Mouse (Mus musculus) ES-Bruce4 (cell line): ENCODE results near the gene Ovol1. TPM values are rescaled to one million over a fixed set of nuclear protein-coding genes. Genes with fewer than 3 reads are reported as not detected.

Source experiments
- H3K27ac ChIP-seq: 2 replicates; pipeline ENCODE4 v1.5.1; 2012; ENCODE audit warnings: low read length, inconsistent platforms; ENCODE audit not compliant: insufficient read depth
- H3K27me3 ChIP-seq: 2 replicates; pipeline ENCODE4 v1.6.1; 2012; ENCODE audit warnings: mild to moderate bottlenecking, low read length, inconsistent platforms; ENCODE audit not compliant: control insufficient read depth, poor library complexity, insufficient read depth, severe bottlenecking
- H3K36me3 ChIP-seq: 2 replicates; pipeline ENCODE4 v1.6.1; 2012; ENCODE audit warnings: inconsistent platforms, mild to moderate bottlenecking, low read length, moderate library complexity; ENCODE audit not compliant: control insufficient read depth, poor library complexity, insufficient read depth, severe bottlenecking
- H3K4me1 ChIP-seq: one replicate; pipeline ENCODE4 v1.8.1; 2011; ENCODE audit warnings: low read length; ENCODE audit not compliant: control insufficient read depth, insufficient read depth
- H3K4me3 ChIP-seq: 2 replicates; pipeline ENCODE4 v1.5.1; 2011; ENCODE audit warnings: low read depth, mild to moderate bottlenecking, low read length
- H3K9ac ChIP-seq: 2 replicates; pipeline ENCODE4 v1.6.1; 2012; ENCODE audit warnings: low read depth, mild to moderate bottlenecking, inconsistent platforms; ENCODE audit not compliant: poor library complexity, severe bottlenecking
- H3K9me3 ChIP-seq: replicated peaks from 2 replicates; pipeline ENCODE4 v1.6.1; 2012; ENCODE audit warnings: mild to moderate bottlenecking, low read length, inconsistent platforms; ENCODE audit not compliant: control insufficient read depth, poor library complexity, insufficient read depth, severe bottlenecking
- CTCF ChIP-seq: IDR thresholded peaks from one replicate; pipeline ENCODE4 v1.8.1; 2011; ENCODE audit warnings: low read depth, low read length
- EP300 ChIP-seq: IDR thresholded peaks from 2 replicates; pipeline ENCODE4 v1.6.1; 2011; ENCODE audit warnings: low read depth, low read length; ENCODE audit not compliant: insufficient read depth
- POLR2A ChIP-seq: IDR thresholded peaks from one replicate; pipeline ENCODE4 v1.8.1; 2011; ENCODE audit warnings: low read length; ENCODE audit not compliant: insufficient read depth
- polyA plus RNA-seq: library from polyadenylated mRNA; stranded (reverse); fragments of >200 nt; gene quantifications from 2 replicates; pipeline ENCODE4 v1.2.4, GENCODE M21; 2011; ENCODE audit warnings: low read depth; ENCODE audit not compliant: missing spikeins, insufficient read depth, insufficient read length

Ovol1 gene
- polyA plus RNA-seq, 1 experiment = 0.46 TPM

DNA sequence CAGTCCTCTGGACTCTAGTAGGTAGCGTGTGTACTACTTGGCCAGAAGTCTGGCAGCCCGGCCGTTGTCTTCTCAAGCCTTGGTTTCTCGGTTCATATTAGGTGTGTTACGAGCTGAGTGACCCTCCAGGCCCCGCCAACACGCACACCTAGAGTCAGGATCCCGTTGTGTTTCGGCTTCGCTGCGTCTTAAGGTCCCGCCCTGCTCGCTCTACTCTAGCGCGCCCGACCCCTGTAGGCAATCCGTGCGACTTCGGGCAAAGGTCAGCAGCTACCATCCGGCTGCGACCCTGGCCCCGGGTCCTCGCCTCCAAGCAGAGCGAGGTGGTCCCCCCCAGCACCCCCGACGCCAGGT lies 6.7 kb upstream of the Ovol1 start:
- H3K27me3 ChIP-seq = no peaks in the 10 kb centered on the region
- no peaks in the 10 kb centered on the region for H3K9me3 ChIP-seq
- peak overlapping the region; percentile 78 for H3K4me3 ChIP-seq
- TF ChIP-seq CTCF (no peak), EP300 (no peak), POLR2A (no peak)
- 0 out of 2 replicates have a peak overlapping the region, but pooled peaks have one; percentile 17 for H3K27ac ChIP-seq
- H3K4me1 ChIP-seq = no peaks in the 10 kb centered on the region
- H3K9ac ChIP-seq = peak overlapping the region; percentile 61
- no peaks in the 10 kb centered on the region for H3K36me3 ChIP-seq

DNA sequence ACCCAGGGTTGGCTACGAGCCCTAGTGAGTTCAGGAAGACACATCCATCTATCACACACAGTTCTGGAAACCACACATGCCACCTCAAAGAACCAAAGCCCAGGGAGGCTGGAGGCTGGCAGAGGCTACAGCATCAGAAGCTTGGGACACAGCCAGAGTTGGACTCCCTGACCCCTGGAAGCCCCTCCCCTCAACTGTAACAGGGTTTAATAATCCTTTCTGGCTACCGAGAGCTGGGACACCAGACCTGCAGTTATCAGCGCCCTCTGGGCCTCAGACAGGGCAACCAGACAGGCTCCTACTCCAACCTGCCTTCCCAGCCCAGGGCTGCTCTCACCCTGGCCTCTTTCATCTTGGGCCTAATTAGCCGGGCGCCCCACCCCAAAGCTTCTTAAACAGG lies 5.9 kb upstream of the Ovol1 start:
- Histone ChIP-seq H3K9me3 (no peaks in the 10 kb centered on the region), H3K36me3 (no peaks in the 10 kb centered on the region), H3K4me1 (no peaks in the 10 kb centered on the region), H3K27me3 (no peaks in the 10 kb centered on the region), H3K27ac (no peak overlapping the region), H3K4me3 (no peak overlapping the region), H3K9ac (no peak overlapping the region; the same call in 1 of the 2 replicates)
- TF ChIP-seq EP300 = no peak
- TF ChIP-seq CTCF = no peak
- TF ChIP-seq POLR2A = no peak

DNA sequence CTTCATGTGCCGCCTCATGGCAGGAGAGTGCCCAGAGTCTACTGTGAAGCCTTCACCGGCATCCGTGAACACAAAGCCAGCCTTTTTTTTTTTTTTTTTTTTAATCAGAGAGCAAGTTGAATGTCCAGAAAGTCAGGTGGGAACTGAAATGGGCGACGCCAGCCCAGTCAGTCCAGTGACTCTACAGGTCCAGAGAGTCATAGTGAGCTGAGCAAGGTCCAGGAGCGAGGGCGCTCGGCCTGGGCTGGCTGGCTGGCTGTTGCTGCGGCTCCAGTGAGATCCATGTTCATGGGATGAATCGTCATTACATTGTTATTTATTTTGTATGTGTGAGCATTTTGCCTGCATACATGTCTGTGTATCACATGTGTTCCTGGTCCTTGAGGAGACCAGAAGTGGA lies 2.3 kb upstream of the Ovol1 start:
- Histone ChIP-seq H3K27ac (no peak overlapping the region), H3K36me3 (no peaks in the 10 kb centered on the region), H3K4me1 (no peaks in the 10 kb centered on the region), H3K9me3 (no peaks in the 10 kb centered on the region), H3K9ac (no peak overlapping the region), H3K27me3 (peaks cover 5% of the 10 kb centered on the region), H3K4me3 (no peak overlapping the region)
- TF ChIP-seq POLR2A = no peak
- TF ChIP-seq EP300 = no peak
- no peak for TF ChIP-seq CTCF

DNA sequence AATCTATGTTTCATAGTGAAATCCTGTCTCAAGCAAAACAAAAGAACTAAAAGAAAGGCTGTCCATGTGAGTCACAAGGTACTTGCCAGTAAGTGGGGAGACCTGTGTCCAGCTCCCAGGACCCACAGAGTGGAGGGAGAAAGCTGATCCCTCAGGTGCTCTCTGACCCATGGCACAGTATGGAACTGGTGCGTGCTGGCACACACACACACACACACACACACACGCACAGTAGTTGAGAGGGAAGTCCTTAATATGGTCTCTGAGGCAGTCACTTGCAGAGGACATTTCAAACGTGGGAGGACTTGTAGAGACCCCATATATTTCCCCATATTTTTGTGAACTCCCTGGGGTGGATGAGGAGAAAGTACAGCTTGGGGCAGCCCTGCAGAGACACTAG lies 1.4 kb upstream of the Ovol1 start:
- Histone ChIP-seq H3K4me3 (no peak overlapping the region), H3K9me3 (no peaks in the 10 kb centered on the region), H3K27me3 (peaks cover 5% of the 10 kb centered on the region), H3K27ac (no peak overlapping the region), H3K36me3 (no peaks in the 10 kb centered on the region), H3K9ac (no peak overlapping the region), H3K4me1 (no peaks in the 10 kb centered on the region)
- TF ChIP-seq CTCF (no peak), EP300 (no peak), POLR2A (no peak)

DNA sequence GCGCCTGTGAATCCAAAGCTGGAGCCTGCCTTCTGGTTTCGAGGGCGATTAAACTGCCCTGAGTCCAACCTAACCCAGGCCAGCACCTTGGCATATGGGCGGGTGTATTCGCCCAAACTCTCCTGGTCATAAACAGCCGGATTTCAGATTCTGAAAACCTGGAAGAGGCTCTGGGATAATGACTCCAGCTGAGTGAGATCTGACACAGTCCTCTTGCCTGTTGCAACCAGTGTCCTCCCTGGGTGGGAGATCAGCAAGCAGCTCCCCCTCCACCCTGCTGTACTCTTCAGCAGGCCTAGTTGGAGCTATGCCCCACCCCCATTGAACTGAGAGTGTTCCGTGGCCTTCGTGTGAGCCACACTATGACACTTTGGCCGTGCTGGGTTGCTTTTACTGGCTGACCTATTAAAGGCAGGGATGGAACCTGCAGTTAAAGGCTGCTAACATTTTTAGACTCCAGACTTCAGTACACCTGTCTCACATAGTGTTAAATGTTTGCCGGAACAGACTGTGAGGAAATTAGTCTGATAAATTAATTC lies 875 bp upstream of the Ovol1 start:
- Histone ChIP-seq H3K27ac (no peak overlapping the region), H3K9me3 (no peaks in the 10 kb centered on the region), H3K27me3 (peaks cover 5% of the 10 kb centered on the region), H3K9ac (peak overlapping the region; percentile 37; the same call in 1 of the 2 replicates), H3K4me1 (no peaks in the 10 kb centered on the region), H3K36me3 (no peaks in the 10 kb centered on the region), H3K4me3 (peak overlapping the region; percentile 56)
- TF ChIP-seq POLR2A = no peak
- TF ChIP-seq EP300 = no peak
- no peak for TF ChIP-seq CTCF

DNA sequence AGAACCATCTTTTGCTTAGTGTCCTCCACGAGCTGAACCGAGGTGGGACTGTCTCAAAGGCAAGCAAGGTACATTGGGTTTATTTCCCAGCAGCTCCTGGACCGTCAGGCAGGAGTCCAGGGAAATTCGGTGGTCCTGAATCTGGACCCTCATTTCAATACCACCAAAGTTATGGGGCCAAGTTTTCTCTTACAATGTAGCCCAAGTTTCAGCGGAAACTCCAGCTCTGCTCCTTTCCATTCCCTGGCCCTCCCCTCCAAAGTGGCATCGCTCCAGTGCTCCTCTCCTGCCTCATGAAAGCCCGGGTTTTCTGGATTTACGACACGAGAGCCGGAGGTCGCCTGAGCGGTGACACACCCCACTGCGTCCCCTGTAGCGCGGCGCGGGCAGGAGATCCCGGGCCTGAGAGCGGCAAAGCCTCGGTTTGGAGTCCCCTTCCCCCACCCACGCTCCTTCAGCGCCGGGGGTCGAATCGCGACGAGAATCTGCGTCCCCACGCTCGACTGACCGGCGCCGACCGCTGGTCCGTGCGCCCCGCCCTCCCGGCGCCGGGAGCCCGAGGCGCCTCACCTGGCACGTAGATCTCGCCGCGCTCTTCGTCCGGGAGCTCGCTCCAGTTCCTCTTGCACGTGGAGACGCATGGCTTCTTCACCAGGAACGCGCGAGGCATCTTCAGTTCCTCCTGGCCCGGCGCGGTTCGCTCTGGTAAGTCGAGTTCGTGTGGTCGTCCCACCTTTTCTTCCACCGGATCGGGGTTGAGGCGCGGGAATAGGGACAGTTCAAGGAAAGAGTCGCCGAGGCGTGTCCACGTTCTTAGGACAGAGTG lies 602 bp downstream of the Ovol1 start:
- TF ChIP-seq EP300 (no peak), POLR2A (no peak), CTCF (no peak)
- H3K36me3 ChIP-seq = no peaks in the 10 kb centered on the region
- H3K27me3 ChIP-seq = peaks cover 5% of the 10 kb centered on the region

More for the DNA sequence above, 602 bp downstream of the Ovol1 start:
- Histone ChIP-seq H3K4me1 (no peaks in the 10 kb centered on the region), H3K4me3 (peak overlapping the region; percentile 56), H3K9ac (peak overlapping the region; percentile 37), H3K9me3 (no peaks in the 10 kb centered on the region), H3K27ac (no peak overlapping the region)
